Mouse (Mus musculus): ENCODE measurements around the gene Faf1. TPM values are rescaled to one million over a fixed set of nuclear protein-coding genes. Genes with fewer than 3 reads are reported as not detected.
A peak's percentile ranks its signal among the peaks of the same experiment; 100 is the strongest.

The Faf1 gene
- polyA plus RNA-seq, 1 experiment from 2014 or later = 17.9 TPM

DNA sequence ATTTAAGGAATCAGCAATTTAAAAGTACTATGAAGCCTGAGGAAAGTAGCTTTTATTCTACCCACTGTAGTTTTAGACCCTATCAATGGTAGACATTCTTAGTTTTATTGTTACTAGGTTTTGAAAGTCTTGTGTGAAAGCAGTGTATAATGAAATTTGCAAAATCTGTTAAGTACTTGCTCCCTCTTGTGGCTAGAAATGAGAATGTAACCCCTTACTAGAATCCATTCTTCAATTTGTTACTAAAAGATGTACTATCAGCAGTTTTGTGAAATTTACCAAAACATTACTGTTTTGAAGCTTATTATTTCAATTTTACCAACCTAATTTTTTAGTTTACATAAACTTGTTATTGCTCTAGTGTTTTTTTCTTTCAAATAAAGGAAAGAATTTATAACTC is 27.2 kb downstream of the Faf1 start:
- Histone ChIP-seq H3K36me3 (ENCODE audit: insufficient read depth, low read length) (no peaks in the 10 kb centered on the region), H3K4me2 (replicated peaks; ENCODE audit: low read depth, low read length) (no peak overlapping the region), H3K9me3 (ENCODE audit: low read length) (no peaks in the 10 kb centered on the region), H3K27ac (ENCODE audit: low read length) (no peak overlapping the region), H3K4me1 (ENCODE audit: insufficient read depth, low read depth, low read length) (no peaks in the 10 kb centered on the region), H3K9ac (replicated peaks; ENCODE audit: low read depth) (no peak overlapping the region), H3K27me3 (replicated peaks; ENCODE audit: insufficient read depth, low read length) (no peaks in the 10 kb centered on the region), H3K4me3 (ENCODE audit: low read depth, low read length) (no peak overlapping the region)
- DNase-seq (ENCODE audit: low spot score) (peak; percentile 85), ATAC-seq (no peak)
- TF ChIP-seq CTCF (IDR thresholded peaks at IDR 0.05) = peak; percentile 71
- TF ChIP-seq EP300 (IDR thresholded peaks at IDR 0.05) = no peak; the same call in 1 of the 2 replicates

DNA sequence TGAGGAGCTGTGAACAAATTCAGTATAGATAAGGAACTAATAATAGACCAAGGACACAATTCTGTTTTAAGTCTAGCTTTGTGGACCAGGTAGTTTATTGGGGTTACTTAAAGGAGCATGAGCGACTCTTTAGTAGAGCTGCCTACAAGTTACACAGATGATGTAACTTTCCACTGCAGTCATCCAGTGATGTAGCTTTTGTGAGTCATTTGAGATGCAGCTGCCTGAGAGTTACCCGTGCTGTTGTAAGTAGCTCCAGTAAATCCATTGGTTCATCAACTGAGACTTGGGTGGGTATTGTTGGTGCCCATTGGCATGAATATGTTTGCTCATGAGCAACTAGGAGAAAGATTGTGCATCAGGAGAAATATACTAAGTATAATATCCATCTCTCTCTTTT is 29.0 kb downstream of the Faf1 start:
- no peaks in the 10 kb centered on the region for H3K9me3 ChIP-seq (ENCODE audit: low read length)

DNA sequence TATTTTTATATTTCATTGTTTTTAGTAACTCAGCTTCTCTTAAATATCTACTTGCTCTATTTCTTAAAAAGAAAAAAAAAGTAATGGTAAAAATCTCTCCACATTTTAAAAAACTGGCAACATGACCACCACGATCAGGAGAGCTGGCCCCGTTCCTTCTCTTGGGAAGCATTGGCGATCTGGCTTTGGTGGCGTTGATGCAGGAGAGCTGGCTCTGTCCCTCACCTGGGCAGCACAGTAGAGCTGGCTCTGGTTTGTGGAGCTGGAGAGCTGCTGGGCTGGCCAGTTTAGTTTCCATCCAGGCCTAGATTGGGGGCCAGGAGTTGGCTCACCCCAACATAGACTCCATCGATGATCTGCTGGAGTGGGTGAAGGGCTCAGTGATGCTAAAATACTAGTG is 42.9 kb downstream of the Faf1 start:
- DNase-seq (ENCODE audit: low spot score) (no peak), ATAC-seq (no peak)
- Histone ChIP-seq H3K36me3 (ENCODE audit: insufficient read depth, low read length) (no peaks in the 10 kb centered on the region), H3K27ac (ENCODE audit: low read length) (no peak overlapping the region), H3K9ac (replicated peaks; ENCODE audit: low read depth) (no peak overlapping the region), H3K4me1 (ENCODE audit: insufficient read depth, low read depth, low read length) (no peaks in the 10 kb centered on the region), H3K4me2 (replicated peaks; ENCODE audit: low read depth, low read length) (no peak overlapping the region), H3K9me3 (ENCODE audit: low read length) (no peaks in the 10 kb centered on the region), H3K4me3 (ENCODE audit: low read depth, low read length) (no peak overlapping the region), H3K27me3 (replicated peaks; ENCODE audit: insufficient read depth, low read length) (no peaks in the 10 kb centered on the region)
- 97% methylated on average over 5 of the region's 5 CpGs for WGBS
- TF ChIP-seq CTCF (IDR thresholded peaks at IDR 0.05) (no peak), EP300 (IDR thresholded peaks at IDR 0.05) (no peak)

More for the DNA sequence above, 29.0 kb downstream of the Faf1 start:
- DNase-seq (ENCODE audit: low spot score) = no peak
- 95% methylated on average over 2 of the region's 2 CpGs for WGBS
- no peak overlapping the region for H3K9ac ChIP-seq (replicated peaks; ENCODE audit: low read depth)
- ATAC-seq = no peak
- no peaks in the 10 kb centered on the region for H3K4me1 ChIP-seq (ENCODE audit: insufficient read depth, low read depth, low read length)
- H3K27me3 ChIP-seq (replicated peaks; ENCODE audit: insufficient read depth, low read length) = no peaks in the 10 kb centered on the region
- H3K36me3 ChIP-seq (ENCODE audit: insufficient read depth, low read length) = no peaks in the 10 kb centered on the region
- H3K4me3 ChIP-seq (ENCODE audit: low read depth, low read length) = no peak overlapping the region
- H3K27ac ChIP-seq (ENCODE audit: low read length) = no peak overlapping the region
- TF ChIP-seq CTCF (IDR thresholded peaks at IDR 0.05) = no peak
- TF ChIP-seq EP300 (IDR thresholded peaks at IDR 0.05) = no peak
- H3K4me2 ChIP-seq (replicated peaks; ENCODE audit: low read depth, low read length) = no peak overlapping the region

DNA sequence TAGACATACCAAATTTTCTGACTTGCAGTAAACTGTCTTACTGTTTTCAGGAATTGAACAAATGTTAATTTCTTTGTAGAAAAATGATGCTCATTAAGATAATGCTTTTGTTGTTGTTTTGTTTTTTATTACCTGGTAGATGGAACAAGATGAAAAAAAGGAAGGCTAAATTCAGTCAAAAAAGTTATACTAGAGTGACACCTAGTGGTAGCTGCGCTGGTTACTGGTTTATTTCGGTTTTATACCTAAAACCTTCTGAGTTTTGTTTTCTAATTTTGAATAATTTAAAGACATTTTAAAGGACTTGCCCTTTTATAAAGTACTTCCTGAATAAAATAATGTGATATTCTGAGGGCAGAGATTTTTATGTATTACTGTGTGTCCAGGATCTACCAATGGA is 52.9 kb downstream of the Faf1 start:
- Histone ChIP-seq H3K4me1 (ENCODE audit: insufficient read depth, low read depth, low read length) (no peaks in the 10 kb centered on the region), H3K9me3 (ENCODE audit: low read length) (no peaks in the 10 kb centered on the region), H3K4me2 (replicated peaks; ENCODE audit: low read depth, low read length) (no peak overlapping the region), H3K27me3 (replicated peaks; ENCODE audit: insufficient read depth, low read length) (no peaks in the 10 kb centered on the region), H3K9ac (replicated peaks; ENCODE audit: low read depth) (no peak overlapping the region), H3K4me3 (ENCODE audit: low read depth, low read length) (no peak overlapping the region), H3K27ac (ENCODE audit: low read length) (no peak overlapping the region), H3K36me3 (ENCODE audit: insufficient read depth, low read length) (no peaks in the 10 kb centered on the region)
- WGBS = 11% methylated on average over 2 of the region's 2 CpGs
- no peak for ATAC-seq
- TF ChIP-seq EP300 (IDR thresholded peaks at IDR 0.05) = 0 out of 2 replicates have a peak, but pooled peaks have one; percentile 16
- peak; percentile 64 for TF ChIP-seq CTCF (IDR thresholded peaks at IDR 0.05)
- peak; percentile 79 for DNase-seq (ENCODE audit: low spot score)

DNA sequence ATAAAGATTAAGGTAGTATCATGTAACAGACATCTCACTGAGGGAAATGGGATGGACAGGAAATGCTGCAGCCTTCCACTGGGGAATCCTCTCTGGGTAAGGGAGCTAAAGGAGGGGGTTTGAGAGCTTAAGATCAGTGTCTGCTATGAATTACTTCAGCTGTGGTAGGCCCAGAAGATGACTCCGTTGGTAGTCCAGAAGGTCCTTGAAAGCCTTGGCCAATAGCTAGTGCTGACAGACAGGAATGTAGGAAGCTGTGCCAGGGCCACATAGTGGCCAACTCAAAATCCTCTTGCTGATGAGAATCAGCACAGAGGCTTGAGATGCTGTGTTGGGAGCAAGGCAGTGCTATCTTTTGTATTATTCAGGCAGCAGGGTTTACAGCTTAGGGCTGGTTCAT is 59.4 kb downstream of the Faf1 start:
- Histone ChIP-seq H3K9ac (replicated peaks; ENCODE audit: low read depth) (no peak overlapping the region), H3K4me2 (replicated peaks; ENCODE audit: low read depth, low read length) (no peak overlapping the region), H3K4me3 (ENCODE audit: low read depth, low read length) (no peak overlapping the region), H3K9me3 (ENCODE audit: low read length) (no peaks in the 10 kb centered on the region), H3K36me3 (ENCODE audit: insufficient read depth, low read length) (0 out of 2 replicates have a peak, but pooled peaks cover 4% of the 10 kb centered on the region), H3K27ac (ENCODE audit: low read length) (no peak overlapping the region), H3K4me1 (ENCODE audit: insufficient read depth, low read depth, low read length) (no peaks in the 10 kb centered on the region), H3K27me3 (replicated peaks; ENCODE audit: insufficient read depth, low read length) (no peaks in the 10 kb centered on the region)
- TF ChIP-seq CTCF (IDR thresholded peaks at IDR 0.05) = no peak
- no peak for TF ChIP-seq EP300 (IDR thresholded peaks at IDR 0.05)
- 26% methylated on average over 1 of the region's 1 CpGs for WGBS
- peak; percentile 77 for DNase-seq (ENCODE audit: low spot score)
- peak; percentile 83 for ATAC-seq

DNA sequence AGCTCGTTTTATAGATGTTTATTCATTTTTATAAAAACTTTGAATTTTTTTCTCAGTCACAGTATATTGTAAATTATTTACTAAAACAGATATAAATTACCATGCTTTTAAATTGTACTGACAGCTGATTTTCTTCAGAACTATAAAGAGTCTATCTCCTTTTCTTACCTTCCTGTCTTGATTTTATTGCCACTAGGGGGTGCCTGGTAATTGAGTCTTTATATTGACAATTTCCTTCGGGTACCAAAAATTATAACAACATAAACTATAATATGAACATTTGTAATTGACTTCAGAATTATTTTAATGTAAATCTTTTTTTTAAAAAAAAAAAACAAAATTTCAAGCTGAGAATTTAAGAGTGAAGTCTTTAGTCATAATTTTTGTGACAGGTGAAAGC is 67.6 kb downstream of the Faf1 start:
- Histone ChIP-seq H3K9ac (replicated peaks; ENCODE audit: low read depth) (no peak overlapping the region), H3K27me3 (replicated peaks; ENCODE audit: insufficient read depth, low read length) (no peaks in the 10 kb centered on the region), H3K4me2 (replicated peaks; ENCODE audit: low read depth, low read length) (no peak overlapping the region), H3K4me1 (ENCODE audit: insufficient read depth, low read depth, low read length) (no peaks in the 10 kb centered on the region), H3K9me3 (ENCODE audit: low read length) (no peaks in the 10 kb centered on the region), H3K36me3 (ENCODE audit: insufficient read depth, low read length) (0 out of 2 replicates have a peak, but pooled peaks cover under 1% of the 10 kb centered on the region), H3K4me3 (ENCODE audit: low read depth, low read length) (no peak overlapping the region), H3K27ac (ENCODE audit: low read length) (no peak overlapping the region)
- ATAC-seq = no peak
- DNase-seq (ENCODE audit: low spot score) = no peak
- TF ChIP-seq EP300 (IDR thresholded peaks at IDR 0.05) = no peak
- TF ChIP-seq CTCF (IDR thresholded peaks at IDR 0.05) = peak; percentile 36
- 74% methylated on average over 2 of the region's 2 CpGs for WGBS

DNA sequence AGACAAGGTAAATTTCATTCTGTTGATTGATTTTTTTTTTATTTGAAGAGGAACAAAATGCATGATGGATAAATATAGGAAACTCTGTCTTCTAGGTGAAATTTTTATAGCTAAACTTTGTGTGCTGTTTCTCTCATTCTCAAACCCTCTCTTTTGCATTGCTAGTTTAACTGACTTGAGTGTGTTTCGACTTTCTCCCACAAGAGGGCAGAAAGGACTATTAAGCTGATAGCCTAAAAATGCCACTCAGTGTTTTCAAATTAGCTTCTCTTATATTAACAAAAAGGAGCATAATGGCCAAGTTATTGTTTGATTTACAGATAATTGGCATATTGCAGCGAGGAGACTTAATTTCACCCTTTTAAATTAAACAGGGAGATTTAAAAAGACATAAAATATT is 82.6 kb downstream of the Faf1 start:
- no peak for ATAC-seq
- H3K9ac ChIP-seq (replicated peaks; ENCODE audit: low read depth) = no peak overlapping the region
- no peaks in the 10 kb centered on the region for H3K27me3 ChIP-seq (replicated peaks; ENCODE audit: insufficient read depth, low read length)
- H3K4me3 ChIP-seq (ENCODE audit: low read depth, low read length) = no peak overlapping the region
- WGBS = 35% methylated on average over 2 of the region's 2 CpGs
- no peaks in the 10 kb centered on the region for H3K4me1 ChIP-seq (ENCODE audit: insufficient read depth, low read depth, low read length)
- TF ChIP-seq CTCF (IDR thresholded peaks at IDR 0.05) = peak; percentile 72
- TF ChIP-seq EP300 (IDR thresholded peaks at IDR 0.05) = no peak
- H3K27ac ChIP-seq (ENCODE audit: low read length) = no peak overlapping the region
- H3K36me3 ChIP-seq (ENCODE audit: insufficient read depth, low read length) = no peaks in the 10 kb centered on the region
- H3K9me3 ChIP-seq (ENCODE audit: low read length) = no peaks in the 10 kb centered on the region
- DNase-seq (ENCODE audit: low spot score) = peak; percentile 68
- no peak overlapping the region for H3K4me2 ChIP-seq (replicated peaks; ENCODE audit: low read depth, low read length)

Data from lung, postnatal 0 days (tissue).